Mouse (Mus musculus) lung, postnatal 14 days (tissue): Measurements from ENCODE around the gene Bsx.

Source experiments
- DNase-seq: peaks from one replicate; pipeline ENCODE4 v3.0.0; 2021

Bsx gene

DNA sequence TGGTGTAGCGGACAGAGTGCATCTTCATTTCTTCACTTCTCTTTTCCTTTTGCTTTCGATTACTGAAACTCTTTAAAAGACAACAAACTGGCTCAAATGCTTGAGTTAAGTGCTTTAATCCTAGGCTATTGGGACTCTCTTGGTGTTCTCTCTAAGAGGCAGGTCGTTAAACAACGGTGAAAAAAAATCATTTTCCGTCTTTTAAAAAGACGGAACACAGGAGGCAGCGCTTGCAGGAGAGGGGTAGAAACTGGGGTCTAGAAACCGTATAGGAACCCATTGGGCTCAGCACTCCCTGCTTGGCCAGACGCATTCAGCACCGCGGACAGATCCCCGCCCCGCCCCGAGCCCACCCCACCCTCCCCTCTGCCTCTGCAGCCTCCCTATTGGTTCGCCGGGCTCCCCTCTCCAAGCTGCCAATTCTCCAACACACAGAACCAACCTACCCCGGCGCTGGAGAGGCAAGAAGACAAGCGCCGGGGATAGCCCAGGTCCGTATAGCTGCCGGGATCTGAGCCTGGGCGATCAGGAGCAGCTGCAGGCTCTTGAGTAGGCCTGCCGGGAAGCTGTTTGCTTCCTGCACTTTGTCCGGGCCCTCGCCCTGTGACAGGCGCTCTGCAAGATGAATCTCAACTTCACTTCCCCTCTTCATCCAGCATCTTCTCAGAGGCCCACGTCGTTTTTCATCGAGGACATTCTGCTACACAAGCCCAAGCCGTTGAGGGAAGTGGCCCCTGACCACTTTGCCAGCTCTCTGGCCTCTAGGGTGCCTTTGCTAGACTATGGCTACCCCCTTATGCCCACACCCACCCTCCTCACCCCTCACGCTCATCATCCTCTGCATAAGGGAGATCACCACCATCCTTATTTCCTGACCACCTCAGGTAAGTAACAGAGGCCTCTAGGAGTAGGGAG lies at the start of gene Bsx:
TSS of gene Bsx (plus strand) at position 572 of the 915 bp plus-strand sequence.
- peak; percentile 67 for DNase-seq

DNA sequence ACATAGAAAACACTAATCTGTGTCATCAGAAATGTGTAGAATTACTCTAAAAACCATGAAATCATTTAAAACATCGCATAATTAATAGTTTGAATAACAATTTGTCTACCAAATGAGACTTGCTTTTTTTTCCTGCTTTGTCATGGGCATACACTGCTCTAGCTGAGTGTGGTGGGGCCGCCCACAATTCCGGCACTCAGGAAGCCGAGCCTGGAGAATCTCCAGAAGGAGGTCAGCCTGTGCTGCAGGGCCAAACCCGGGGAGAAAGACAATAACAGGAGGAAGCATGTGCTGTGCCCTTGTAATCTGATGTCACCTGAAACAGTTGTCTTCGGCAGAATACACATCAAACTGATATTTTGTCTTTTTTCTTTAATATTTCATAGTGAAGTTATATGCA lies 48.3 kb upstream of the Bsx start:
- no peak for DNase-seq

GRCm38 (mm10) chr9:40827366-40827765 lies 46.6 kb upstream of the Bsx start:
- no peak for DNase-seq

- peak; percentile 80 for DNase-seq
Measured at GRCm38 (mm10) chr9:40834569-40834968, 39.4 kb upstream of the Bsx start.

GRCm38 (mm10) chr9:40836681-40837080 lies 37.2 kb upstream of the Bsx start:
- DNase-seq = no peak

GRCm38 (mm10) chr9:40839662-40840061 lies 34.3 kb upstream of the Bsx start:
- no peak for DNase-seq

DNA sequence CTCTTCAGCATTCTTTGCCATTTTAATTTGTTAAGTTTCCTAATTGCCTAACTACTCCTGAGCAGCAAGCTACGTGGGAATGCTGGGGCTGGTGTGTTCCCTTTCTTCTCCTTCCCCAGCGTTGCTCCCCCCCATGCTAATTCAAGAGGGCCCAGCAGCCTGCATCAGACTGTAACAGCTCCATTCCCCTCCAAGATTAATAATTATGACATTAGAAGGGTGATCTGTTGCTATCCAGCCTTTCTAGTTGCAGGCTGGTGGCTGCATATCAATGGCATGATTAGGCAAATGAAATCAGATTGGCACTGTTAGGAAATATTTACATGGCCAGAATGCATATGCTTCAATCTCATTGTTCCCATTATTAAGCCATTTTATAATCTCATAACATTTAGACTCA lies 22.4 kb upstream of the Bsx start:
- no peak for DNase-seq

DNA sequence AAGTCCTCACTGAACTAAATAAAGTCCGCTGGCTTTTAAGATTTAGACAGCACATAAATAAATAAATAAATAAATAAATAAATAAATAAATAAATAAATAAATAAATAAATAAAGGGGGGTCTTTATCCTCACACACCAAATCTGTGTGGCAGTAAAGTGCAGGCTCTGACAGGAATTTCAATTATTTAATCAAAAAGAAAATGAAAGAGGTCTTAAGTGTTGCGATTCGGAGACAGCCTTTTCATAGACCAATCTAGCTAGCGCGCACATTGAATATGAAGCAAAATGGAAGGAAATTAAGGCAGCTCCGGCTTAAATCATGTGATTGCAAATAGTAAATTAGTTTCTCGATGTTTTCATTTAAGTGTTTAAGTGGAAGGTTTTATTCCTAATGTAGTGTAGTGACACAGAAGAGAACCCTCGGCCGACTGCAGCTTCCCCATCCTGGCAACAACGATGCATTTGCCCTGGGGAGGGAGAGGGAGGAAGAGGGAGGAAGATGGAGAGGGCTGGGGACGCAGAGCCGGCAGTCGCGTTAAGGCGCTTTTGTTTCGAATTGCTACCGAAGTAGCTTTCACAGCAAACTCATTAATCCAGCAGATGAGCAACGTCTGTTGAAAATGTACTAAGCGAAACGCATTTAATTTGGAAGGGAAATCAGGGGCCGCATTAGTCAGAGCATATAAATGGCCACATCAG lies 15.3 kb upstream of the Bsx start:
- DNase-seq = no peak

GRCm38 (mm10) chr9:40859196-40859595 lies 14.7 kb upstream of the Bsx start:
- DNase-seq = no peak

- DNase-seq = no peak
Measured at GRCm38 (mm10) chr9:40870331-40870730, 3.6 kb upstream of the Bsx start.

DNA sequence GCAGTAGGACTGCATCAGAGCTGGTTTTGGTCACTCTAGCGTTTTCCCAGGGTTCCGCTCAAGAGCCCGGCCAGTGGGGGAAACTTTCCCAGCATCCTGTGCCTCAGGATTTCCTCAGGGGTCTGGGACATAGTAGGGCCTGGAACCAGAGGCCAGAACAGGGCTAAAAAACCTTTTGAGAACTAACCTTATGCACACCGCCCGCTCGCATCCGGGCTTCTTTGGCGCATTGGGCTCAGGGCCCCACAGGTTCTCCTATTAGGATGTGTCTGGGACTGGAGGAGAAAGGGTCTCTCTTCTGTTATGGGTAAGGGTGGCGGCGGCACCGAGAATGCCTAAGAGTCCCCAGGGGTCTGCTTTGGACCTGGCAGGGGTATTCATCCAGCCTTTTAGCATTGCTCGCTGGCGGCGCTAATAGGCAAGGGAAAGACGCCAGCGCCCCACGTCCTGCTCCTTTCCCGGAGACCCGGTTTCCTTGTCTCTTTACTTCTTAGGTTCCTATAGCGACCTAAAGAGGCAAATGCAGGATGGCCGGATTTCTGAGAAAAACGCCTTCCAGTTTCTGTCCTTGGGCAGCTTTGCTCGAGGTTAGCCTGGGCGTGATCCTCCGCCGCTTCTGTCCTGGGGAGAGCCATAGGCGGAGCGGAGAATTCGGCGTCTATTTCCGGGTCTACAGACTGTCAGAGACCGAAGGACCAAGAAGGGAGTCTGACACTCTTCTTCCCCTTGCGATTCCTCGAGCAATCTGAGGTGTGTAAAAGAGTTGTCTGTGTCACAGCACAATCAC lies 2.4 kb upstream of the Bsx start:
- DNase-seq = no peak

- no peak for DNase-seq
Measured at GRCm38 (mm10) chr9:40872156-40872478, 1.8 kb upstream of the Bsx start.

DNA sequence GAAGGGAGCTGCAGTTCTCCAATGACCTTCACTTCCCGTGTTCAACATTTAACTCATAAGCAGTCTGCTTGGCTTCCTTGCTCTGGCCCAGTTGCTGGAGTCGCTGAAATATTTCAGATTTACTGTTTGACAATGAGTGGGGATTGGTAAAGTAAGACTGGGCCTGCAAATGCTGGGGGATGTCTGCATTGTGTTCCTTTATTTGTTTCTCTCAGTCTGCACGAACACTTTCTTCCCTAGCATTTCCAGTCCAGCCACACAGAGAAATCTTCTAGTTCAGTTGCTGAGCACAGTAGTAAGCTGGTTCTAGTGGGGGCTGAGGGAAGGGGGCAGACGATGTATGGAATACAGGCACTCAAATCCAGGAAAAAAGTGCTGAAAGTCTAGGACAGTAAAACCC lies 1.0 kb downstream of the Bsx start:
- no peak for DNase-seq

DNA sequence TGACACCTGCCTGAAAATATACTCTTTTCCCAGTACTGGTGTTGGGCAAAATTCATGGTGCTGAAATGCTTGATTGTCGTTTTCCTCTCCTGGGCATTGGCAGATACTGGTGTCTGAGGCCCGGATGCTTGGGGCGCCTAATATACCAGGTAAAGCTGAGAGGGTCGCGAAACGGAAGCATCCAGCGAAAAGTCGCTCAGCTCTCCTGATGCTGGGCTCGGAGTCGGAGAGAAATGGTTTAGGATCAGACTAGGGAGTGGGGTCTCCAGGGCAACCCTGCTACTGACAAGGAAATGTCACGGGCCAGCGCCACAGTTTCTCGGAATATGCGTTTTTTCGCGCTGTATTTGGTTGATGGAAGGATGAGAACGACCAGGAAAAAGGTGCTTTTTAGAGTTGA lies 1.5 kb downstream of the Bsx start:
- no peak for DNase-seq

GRCm38 (mm10) chr9:40876164-40876563 lies 2.2 kb downstream of the Bsx start:
- no peak for DNase-seq

GRCm38 (mm10) chr9:40876693-40877092 lies 2.8 kb downstream of the Bsx start:
- no peak for DNase-seq

DNA sequence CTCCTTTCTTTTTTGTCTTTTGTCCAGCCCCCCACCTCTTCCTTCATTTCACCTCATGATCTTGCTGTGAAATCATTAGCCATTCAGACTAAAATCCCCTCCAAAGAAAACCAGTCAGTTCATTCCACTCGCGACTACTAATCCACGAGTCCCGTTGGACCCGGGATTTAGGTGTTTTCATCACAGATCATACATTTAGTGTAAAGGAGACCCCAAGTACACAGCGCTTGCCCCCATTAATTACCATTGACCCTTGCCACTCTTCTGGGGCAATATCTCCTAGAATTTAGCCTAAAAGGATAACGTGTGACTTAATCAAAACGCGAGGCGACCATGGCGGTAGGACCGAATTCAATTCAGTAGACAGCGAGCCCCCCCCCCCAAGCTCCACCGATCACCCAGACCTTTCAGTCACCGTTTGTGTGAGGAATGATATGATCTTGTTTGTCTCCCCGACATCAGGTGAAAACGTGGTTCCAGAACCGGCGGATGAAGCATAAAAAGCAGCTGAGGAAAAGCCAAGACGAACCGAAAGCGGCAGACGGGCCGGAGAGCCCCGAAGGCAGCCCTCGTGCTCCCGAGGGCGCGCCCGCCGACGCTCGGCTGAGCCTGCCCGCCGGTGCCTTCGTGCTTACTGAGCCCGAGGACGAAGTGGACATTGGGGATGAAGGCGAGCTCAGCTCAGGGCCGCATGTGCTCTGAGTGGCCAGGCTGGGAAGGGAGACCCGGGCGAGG lies 3.4 kb downstream of the Bsx start:
- no peak for DNase-seq

GRCm38 (mm10) chr9:40877881-40878235 lies 3.9 kb downstream of the Bsx start:
- no peak for DNase-seq

DNA sequence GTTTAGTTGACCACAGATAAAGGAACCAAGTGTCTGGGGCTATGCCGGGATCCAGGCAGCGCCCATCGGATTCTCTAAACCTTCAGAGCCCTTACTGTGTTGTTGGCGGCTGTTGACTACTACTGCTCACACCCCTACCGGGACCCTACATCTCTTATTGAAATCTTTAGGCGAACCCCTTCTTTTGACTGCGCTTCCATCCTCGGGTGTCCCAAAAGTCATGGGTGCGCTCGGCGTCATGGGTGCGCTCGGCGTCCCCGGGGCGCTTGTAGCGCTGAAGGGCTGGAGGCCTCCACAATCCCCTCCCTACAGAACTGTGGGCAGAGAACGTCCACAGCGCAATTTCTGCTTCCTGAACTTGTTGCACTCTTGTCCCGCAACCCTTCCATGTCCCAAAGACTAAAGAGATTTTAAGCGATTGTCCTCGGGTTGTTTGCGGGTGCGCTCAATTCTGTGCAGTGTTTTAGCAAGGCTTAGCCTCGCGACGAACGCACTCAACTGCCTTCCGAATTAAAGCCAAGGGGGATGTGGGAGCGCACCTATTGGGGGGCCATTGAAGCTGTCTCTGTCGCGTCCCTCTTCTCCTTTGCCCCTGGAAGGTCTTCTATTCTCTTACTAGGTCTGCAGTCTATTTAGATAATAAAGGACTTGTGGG lies 4.5 kb downstream of the Bsx start:
- DNase-seq = no peak

DNA sequence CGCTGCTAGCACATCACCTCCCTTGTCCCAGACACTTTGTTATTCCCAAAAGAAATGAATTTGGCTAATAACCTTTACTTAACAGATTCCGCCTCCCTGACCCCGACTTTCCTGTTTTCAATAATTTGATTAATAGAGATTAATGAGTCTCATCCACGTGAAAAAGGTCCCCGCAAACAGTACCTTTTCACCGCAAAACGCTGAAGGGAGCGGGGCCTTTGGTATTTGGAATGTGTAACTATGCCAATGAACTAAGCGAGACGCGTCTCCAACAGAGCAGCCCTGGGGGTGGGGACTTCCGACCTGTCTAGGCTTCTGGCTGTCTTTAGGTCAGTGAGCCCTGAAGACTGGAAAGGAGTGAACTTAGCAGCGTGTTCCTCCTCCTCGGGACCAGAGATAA lies 5.1 kb downstream of the Bsx start:
- DNase-seq = no peak

GRCm38 (mm10) chr9:40885669-40886068 lies 11.7 kb downstream of the Bsx start:
- DNase-seq = no peak

- no peak for DNase-seq
Measured at GRCm38 (mm10) chr9:40889389-40889788, 15.5 kb downstream of the Bsx start.
